7 mouse cellular contexts compared by ENCODE assay signal in genomic region chr12:17992572-17992971, GRCm38 (mm10).
DNase-seq lines count a peak whose midpoint lies in the region; ATAC-seq and TF ChIP-seq lines count a peak whose summit lies in the region.
"Not testable (repeated sequence)": the region's sequence is repeated elsewhere in the genome, so short reads cannot be mapped to it uniquely, and the experiment has no call there.

No protein-coding gene starts in this region.

- TF ChIP-seq CTCF in heart, postnatal 0 days (IDR thresholded peaks at IDR 0.05; ENCODE audit: low read depth): not testable (repeated sequence)

- not testable (repeated sequence) for H3K36me3 ChIP-seq in forebrain, embryonic 16.5 days (ENCODE audit: control insufficient read depth, insufficient read depth); heart, postnatal 0 days (replicated peaks; ENCODE audit: control insufficient read depth, insufficient read depth, low read length); kidney, embryonic 16.5 days (ENCODE audit: insufficient read depth, low read length); midbrain, embryonic 12.5 days

- not testable (repeated sequence) for TF ChIP-seq EP300 in heart, postnatal 0 days (IDR thresholded peaks at IDR 0.05; ENCODE audit: low read depth)

- 2% methylated on average over 39 of the region's 44 CpGs for WGBS in forebrain, embryonic 16.5 days
- 3% methylated on average over 34 of the region's 44 CpGs for WGBS in heart, postnatal 0 days
- WGBS in kidney, embryonic 16.5 days: under 1% methylated on average over 34 of the region's 44 CpGs
- under 1% methylated on average over 28 of the region's 44 CpGs for WGBS in midbrain, embryonic 12.5 days

- ATAC-seq in forebrain, embryonic 16.5 days: peak; percentile 93
- ATAC-seq in heart, postnatal 0 days (ENCODE audit: insufficient read depth, low read depth): peak; percentile 57; the same call in 1 of the 2 replicates
- peak; percentile 92 for ATAC-seq in kidney, embryonic 16.5 days (ENCODE audit: low FRiP score, low TSS enrichment)
- ATAC-seq in midbrain, embryonic 12.5 days (ENCODE audit: low FRiP score, low read depth): 0 out of 2 replicates have a peak, but pooled peaks have one; percentile 66

- H3K9ac ChIP-seq in forebrain, embryonic 16.5 days (replicated peaks; ENCODE audit: low read depth, low read length): peak overlapping the region; percentile 51; the same call in 1 of the 2 replicates
- not testable (repeated sequence) for H3K9ac ChIP-seq in heart, postnatal 0 days (replicated peaks; ENCODE audit: low read depth, low read length)
- peak overlapping the region; percentile 70 for H3K9ac ChIP-seq in kidney, embryonic 16.5 days (replicated peaks; ENCODE audit: low read length)
- peak overlapping the region; percentile 47 for H3K9ac ChIP-seq in midbrain, embryonic 12.5 days (replicated peaks)

- not testable (repeated sequence) for H3K9me3 ChIP-seq in forebrain, embryonic 16.5 days (ENCODE audit: control insufficient read depth, low read length); heart, postnatal 0 days (replicated peaks; ENCODE audit: control insufficient read depth, low read length); kidney, embryonic 16.5 days (ENCODE audit: low read length); midbrain, embryonic 12.5 days

- H3K4me3 ChIP-seq in brown adipose tissue, adult 24 weeks (ENCODE audit: insufficient read depth, low read depth, low read length): peak overlapping the region; percentile 28; the same call in 1 of the 2 replicates
- H3K4me3 ChIP-seq in forebrain, embryonic 16.5 days (replicated peaks; ENCODE audit: low read length): peak overlapping the region; percentile 49
- H3K4me3 ChIP-seq in heart, postnatal 0 days (ENCODE audit: low read depth, low read length): peak overlapping the region; percentile 54
- peak overlapping the region; percentile 54 for H3K4me3 ChIP-seq in kidney, embryonic 16.5 days (ENCODE audit: low read length)
- H3K4me3 ChIP-seq in midbrain, embryonic 12.5 days: peak overlapping the region; percentile 59

- H3K27me3 ChIP-seq in forebrain, embryonic 16.5 days (replicated peaks; ENCODE audit: control insufficient read depth, insufficient read depth, low read length); heart, postnatal 0 days (ENCODE audit: control insufficient read depth, insufficient read depth, low read length); kidney, embryonic 16.5 days (ENCODE audit: insufficient read depth, low read length); midbrain, embryonic 12.5 days: not testable (repeated sequence)

- H3K4me2 ChIP-seq in forebrain, embryonic 16.5 days (ENCODE audit: low read length): peak overlapping the region; percentile 46
- H3K4me2 ChIP-seq in heart, postnatal 0 days (ENCODE audit: low read depth, low read length): peak overlapping the region; percentile 64
- peak overlapping the region; percentile 54 for H3K4me2 ChIP-seq in kidney, embryonic 16.5 days (replicated peaks; ENCODE audit: low read depth, low read length)
- H3K4me2 ChIP-seq in midbrain, embryonic 12.5 days (replicated peaks): peak overlapping the region; percentile 60

- peak; percentile 9 for DNase-seq in heart, postnatal 0 days (ENCODE audit: low spot score)
- DNase-seq in liver: peak; percentile 54
- DNase-seq in right cerebral cortex, postnatal 36 days (ENCODE audit: low spot score in 2 of 2): peak; percentile 0 to 1

- H3K27ac ChIP-seq in brown adipose tissue, adult 24 weeks (replicated peaks; ENCODE audit: low read depth, low read length); forebrain, embryonic 16.5 days (ENCODE audit: low read length); heart, postnatal 0 days (ENCODE audit: low read depth); kidney, embryonic 16.5 days (ENCODE audit: low read length): not testable (repeated sequence)
- H3K27ac ChIP-seq in midbrain, embryonic 12.5 days (replicated peaks): peak overlapping the region; percentile 35; the same call in 1 of the 2 replicates

- not testable (repeated sequence) for H3K4me1 ChIP-seq in brown adipose tissue, adult 24 weeks (ENCODE audit: control insufficient read depth, insufficient read depth, insufficient read length, low read length); forebrain, embryonic 16.5 days (replicated peaks; ENCODE audit: control insufficient read depth, insufficient read depth, low read length); heart, postnatal 0 days (ENCODE audit: control insufficient read depth, insufficient read depth); kidney, embryonic 16.5 days (ENCODE audit: insufficient read depth, low read length); midbrain, embryonic 12.5 days

Comparison
In these comparisons a context has a peak if more than half of its experiments do, and no peak if none do; other contexts are left out.
1. DNase-seq: peak in every context shown above with its lines; median percentile 54 in liver; 9 in heart, postnatal 0 days; 0 in right cerebral cortex, postnatal 36 days.